Mouse (Mus musculus): ENCODE data around the gene Tmprss3.

Tmprss3 gene

GRCm38 (mm10) chr17:31198877-31199276, at the start of gene Tmprss3:
TSS of gene Tmprss3 (minus strand) at chr17:31198977.
- in situ Hi-C loops (cut with MboI): no loop called here

GRCm38 (mm10) chr17:31247144-31247543, 48.4 kb upstream of the Tmprss3 start:
- in situ Hi-C loops (cut with MboI): no loop called here

DNA sequence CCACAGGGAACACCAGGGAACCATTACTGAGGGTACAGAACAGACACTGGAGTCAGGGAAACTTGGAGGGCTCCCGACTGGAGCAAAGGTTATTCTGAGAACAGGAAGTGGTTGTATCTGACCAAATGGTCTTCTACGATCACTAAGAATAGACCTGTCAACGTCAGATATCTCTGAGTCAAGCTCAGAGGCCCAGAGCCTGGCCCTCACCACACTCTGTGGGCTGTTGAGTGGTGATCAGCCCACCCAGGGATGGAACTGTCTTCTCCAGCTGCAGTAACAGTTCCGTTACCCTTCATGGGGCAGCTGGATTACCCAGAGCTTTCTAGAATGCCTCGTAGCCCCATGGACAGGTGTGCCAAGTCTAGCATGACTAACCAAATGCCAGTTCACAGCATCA, 46.5 kb upstream of the Tmprss3 start:
- in situ Hi-C loops (cut with MboI): no loop called here

GRCm38 (mm10) chr17:31242764-31243163, 44.0 kb upstream of the Tmprss3 start:
- in situ Hi-C loops (cut with MboI): no loop called here

DNA sequence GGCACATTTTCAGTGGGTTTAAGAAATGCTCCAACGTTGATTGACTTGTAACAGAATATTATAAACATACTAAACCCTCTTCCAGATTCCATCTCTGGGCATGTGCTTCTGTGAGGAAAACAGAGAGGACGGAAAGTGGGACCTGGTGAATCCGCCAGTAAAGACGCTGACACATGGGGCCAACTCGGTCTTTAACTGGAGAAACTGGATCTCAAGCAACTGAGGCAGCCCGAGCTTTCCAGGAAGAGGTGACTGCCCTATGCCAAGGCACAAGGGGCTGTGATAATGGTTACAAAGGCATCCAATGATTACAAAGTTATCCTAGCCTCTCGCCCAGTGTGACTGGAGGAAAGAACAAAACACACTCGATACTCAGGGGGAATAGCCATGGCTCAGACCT, 42.4 kb upstream of the Tmprss3 start:
- in situ Hi-C loops (cut with MboI): no loop called here

DNA sequence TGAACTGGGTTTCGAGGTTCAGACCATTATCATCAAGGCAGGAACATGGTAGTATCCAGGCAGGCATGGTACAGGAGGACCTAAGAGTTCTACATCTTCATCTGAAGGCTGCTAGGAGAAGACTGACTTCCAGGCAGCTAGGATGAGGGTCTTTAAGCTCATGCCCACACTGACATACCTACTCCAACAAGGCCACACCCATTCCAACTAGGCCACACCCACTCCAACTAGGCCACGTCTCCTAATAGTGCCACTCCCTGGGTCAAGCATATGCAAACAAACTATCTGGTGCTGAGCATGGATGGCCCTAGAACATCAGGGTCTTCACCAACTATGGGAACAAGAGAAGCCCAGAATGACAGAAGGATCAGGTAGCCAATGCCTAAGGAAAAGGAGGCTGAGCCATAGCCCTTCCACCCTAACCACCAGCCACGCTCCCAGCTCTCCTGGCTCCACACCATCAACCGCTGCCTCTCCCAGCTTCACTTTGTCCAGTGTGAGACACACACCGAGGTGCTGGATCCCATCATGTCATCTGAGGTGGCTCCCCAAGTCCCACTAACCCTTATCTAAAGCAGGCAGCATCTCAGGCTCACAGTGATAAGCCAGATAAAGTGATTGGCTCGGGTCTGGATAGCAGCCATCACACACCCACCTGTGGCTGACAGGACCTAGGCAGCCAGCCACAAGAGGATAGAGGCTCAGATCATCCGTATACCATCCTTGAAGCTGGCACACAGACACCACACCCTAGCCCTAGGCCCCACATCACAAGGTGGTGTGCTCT, 39.6 kb upstream of the Tmprss3 start:
- in situ Hi-C loops (cut with MboI): loop anchor here (10.0 kb wide), 1 partner anchor 104 kb away; no protein-coding TSS in a partner anchor

DNA sequence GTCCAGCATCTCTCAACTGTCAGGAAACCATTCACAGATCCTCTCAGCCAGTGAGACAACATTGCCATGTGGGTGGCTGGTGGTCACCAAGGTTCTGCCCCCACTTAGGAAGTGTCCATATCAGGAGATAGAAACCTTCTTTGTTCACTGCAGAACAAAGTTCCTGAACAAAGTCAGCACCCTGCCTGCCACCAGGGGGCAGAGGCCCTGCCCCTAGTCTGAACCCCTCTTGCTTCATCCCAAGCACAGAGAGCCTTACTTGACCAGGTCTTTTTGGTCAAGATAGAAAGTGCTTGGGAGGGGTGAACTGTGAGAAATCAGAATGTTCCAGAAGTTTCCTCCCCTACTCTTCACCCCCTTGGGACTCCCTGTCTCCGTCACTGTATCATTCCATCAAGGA, 37.1 kb upstream of the Tmprss3 start:
- in situ Hi-C loops (cut with MboI): loop anchor here (10.0 kb wide), 1 partner anchor 101 kb away; no protein-coding TSS in a partner anchor

GRCm38 (mm10) chr17:31232251-31233010, 33.7 kb upstream of the Tmprss3 start:
- in situ Hi-C loops (cut with MboI): loop anchor here (10.0 kb wide), 1 partner anchor 98 kb away; no protein-coding TSS in a partner anchor

DNA sequence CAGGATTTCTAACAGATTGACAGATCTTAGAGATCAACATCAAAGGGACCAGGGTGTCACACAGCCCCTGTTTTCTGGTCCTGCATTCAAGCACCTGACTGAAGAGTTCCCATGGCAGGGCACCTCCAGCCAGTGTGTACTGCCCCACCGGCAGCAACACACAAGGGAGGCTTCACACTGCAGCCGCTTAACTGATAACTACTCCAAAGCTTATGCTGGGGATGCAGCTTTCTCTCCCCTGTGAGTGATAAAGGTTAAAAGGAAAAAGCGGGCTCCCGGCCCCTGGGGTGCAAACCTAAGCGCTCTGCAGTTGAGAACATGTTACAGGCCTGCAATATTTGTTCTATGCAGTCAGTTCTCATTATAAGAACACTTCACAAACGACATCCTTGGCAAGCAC, 33.0 kb upstream of the Tmprss3 start:
- in situ Hi-C loops (cut with MboI): loop anchor here (10.0 kb wide), 1 partner anchor 97 kb away; no protein-coding TSS in a partner anchor

GRCm38 (mm10) chr17:31226931-31227330, 28.2 kb upstream of the Tmprss3 start:
- in situ Hi-C loops (cut with MboI): no loop called here

- in situ Hi-C loops (cut with MboI): no loop called here
Observed at GRCm38 (mm10) chr17:31226368-31226767, 27.6 kb upstream of the Tmprss3 start.

DNA sequence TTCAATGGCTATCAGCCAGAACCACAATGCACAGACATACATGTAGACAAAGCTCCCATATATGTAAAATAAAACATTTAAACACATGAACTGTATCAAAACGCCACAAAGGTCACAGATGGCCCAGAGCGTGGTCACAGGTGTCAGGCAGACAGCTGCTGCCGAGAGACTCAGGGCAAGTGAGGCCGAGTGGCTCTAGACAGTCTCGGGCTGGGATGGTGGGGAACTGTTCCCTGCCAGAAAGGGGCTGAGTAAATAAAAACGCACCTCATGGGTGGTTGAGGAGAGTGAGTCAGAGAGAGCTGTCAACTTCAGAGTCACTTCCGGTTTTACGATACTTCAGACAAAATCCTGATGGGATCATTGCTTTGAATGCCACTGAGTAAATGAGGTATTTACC, 25.8 kb upstream of the Tmprss3 start:
- in situ Hi-C loops (cut with MboI): no loop called here

- in situ Hi-C loops (cut with MboI): no loop called here
Observed at GRCm38 (mm10) chr17:31223835-31224234, 25.1 kb upstream of the Tmprss3 start.

- in situ Hi-C loops (cut with MboI): no loop called here
Observed at GRCm38 (mm10) chr17:31222810-31223310, 24.1 kb upstream of the Tmprss3 start.

- in situ Hi-C loops (cut with MboI): no loop called here
Observed at GRCm38 (mm10) chr17:31216068-31216955, 17.5 kb upstream of the Tmprss3 start.

DNA sequence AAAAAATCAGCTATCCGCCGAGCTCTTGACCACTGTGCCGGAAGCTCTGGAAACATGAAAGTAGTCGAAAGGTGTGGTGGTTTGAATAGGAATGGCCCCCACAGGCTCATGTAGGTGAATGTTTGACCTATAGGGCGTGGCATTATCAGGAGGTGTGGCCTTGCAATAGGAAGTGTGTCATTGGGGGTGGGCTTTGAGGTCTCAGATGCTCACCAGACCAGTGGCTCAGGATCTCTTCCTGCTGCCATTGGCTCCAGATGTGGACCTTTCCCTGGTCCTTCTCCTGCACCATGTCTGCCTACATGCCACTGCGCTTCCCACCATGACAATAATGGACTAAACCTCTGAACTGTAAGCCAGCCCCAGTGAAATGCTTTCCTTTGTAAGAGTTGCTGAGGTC, 13.1 kb upstream of the Tmprss3 start:
- in situ Hi-C loops (cut with MboI): no loop called here

DNA sequence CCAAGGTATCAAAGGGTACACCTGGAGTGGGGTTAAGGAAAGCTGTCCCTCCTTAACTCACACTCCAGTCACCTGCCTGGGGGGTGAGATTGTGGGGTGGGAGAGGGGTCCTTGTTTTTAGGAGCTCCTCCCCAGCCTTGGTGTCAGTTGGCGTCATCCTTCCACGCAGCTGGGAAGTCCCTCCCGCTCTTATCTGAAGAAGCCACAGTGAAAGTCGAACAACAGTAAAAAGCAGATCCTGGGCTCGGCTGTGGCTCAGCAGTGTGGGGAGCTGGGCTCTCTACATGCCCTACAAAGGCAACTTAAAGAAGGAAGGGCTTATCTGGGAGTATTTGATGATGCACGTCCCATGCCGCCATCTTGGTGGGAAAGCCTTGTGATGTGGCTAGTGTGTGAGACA, 11.5 kb upstream of the Tmprss3 start:
- in situ Hi-C loops (cut with MboI): no loop called here

GRCm38 (mm10) chr17:31209376-31209930, 10.7 kb upstream of the Tmprss3 start:
- in situ Hi-C loops (cut with MboI): no loop called here

GRCm38 (mm10) chr17:31208654-31209053, 9.9 kb upstream of the Tmprss3 start:
- in situ Hi-C loops (cut with MboI): no loop called here

DNA sequence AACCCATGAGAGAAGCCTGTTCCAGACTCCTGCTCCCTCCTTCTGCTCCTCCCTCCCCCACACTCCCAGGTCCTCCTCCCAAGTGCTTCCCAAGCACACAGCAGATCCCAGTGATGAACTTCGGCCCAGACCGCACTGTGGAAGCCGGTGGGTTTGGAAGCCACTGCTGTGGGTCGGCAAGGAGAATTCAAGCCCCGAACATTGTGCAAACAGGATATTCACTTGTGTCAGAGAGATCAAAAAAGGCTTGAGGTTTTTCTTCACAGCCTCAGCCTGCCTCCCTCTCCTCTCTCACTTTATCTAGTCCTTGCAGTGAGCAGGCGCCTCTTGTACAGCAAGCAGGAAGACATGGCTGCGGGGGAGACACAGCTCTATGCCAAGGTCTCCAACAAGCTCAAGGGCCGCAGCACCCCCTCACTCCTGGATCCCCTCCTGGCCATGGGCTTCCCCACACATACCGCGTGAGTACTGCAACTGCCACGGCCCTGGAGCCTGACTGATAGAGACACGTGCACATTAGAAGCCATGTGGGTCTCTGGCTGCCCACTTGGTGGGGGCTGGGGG, 9.1 kb upstream of the Tmprss3 start, which contains the start of gene Ubash3a:
Gene Ubash3a, plus strand, starts transcription at position 103 of the 564 bp plus-strand sequence.
- in situ Hi-C loops (cut with MboI): no loop called here

DNA sequence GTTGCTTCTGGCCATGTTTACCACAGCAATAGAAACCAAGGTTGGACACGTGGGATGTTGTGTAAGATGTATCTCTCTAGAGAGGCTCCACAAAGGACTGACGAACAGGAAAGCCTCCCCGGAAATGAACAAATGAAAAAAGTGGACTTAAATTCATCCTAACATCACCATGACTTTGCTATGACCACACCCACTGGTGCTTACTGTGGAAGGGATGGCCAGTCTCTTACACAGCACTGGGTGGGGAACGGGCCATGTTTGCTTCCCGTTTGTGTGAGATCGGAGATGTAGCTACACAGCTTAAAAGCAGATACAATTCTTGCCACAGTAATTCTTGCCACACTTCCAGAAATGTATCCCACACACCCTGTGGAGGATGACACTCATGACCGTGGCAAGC, 2.5 kb downstream of the Tmprss3 start:
- in situ Hi-C loops (cut with MboI): no loop called here
